Mouse (Mus musculus) liver, postnatal 0 days (tissue): Measurements from ENCODE around the gene Slamf8.

Experiments used
- CTCF ChIP-seq: sonication (generic); IDR thresholded peaks from 2 replicates; pipeline ENCODE4 v1.5.1; 2016; ENCODE audit warnings: antibody characterized with exemption, low read depth
- EP300 ChIP-seq: IDR thresholded peaks from 2 replicates; pipeline ENCODE4 v1.6.1; 2016; ENCODE audit warnings: antibody characterized with exemption, low read depth, mild to moderate bottlenecking

- TF ChIP-seq EP300 (no peak), CTCF (no peak)
Measured at GRCm38 (mm10) chr1:172535116-172535515, 55.3 kb downstream of the Slamf8 start.
